Mouse (Mus musculus) liver, embryonic 14.5 days (tissue): ENCODE measurements around the gene Adck1. TPM values are rescaled to one million over a fixed set of nuclear protein-coding genes. Genes with fewer than 3 reads are reported as not detected.
A peak's percentile ranks its signal among the peaks of the same experiment; 100 is the strongest.
"Not testable (repeated sequence)": the region's sequence is repeated elsewhere in the genome, so short reads cannot be mapped to it uniquely, and the experiment has no call there.

ENCODE experiments used
- ATAC-seq: fragments of 200-750 bp; cut with Nextera tagmentation; 2 replicates; pipeline ENCODE4 v1.8.0; 2017; ENCODE audit warnings: moderate number of reproducible peaks, mild to moderate bottlenecking, moderate library complexity; ENCODE audit not compliant: insufficient read depth
- DNase-seq, 3 experiments: peaks; one replicate each; pipeline ENCODE4 v3.0.0-alpha.2; 2012 to 2013; ENCODE audit warnings: low read depth in 3 of 3, low spot score in 3 of 3
- H3K27ac ChIP-seq: fragments of 300-500 bp; sonication (generic); 2 replicates; pipeline ENCODE4 v1.5.1; 2014; ENCODE audit warnings: moderate library complexity, mild to moderate bottlenecking, control low read depth, inconsistent platforms
- H3K27me3 ChIP-seq: fragments of 300-500 bp; sonication (generic); 2 replicates; pipeline ENCODE4 v1.6.1; 2014; ENCODE audit warnings: mild to moderate bottlenecking, low read length, moderate library complexity; ENCODE audit not compliant: control insufficient read depth, insufficient read depth
- H3K36me3 ChIP-seq: fragments of 300-500 bp; sonication (generic); replicated peaks from 2 replicates; pipeline ENCODE4 v1.6.1; 2014; ENCODE audit warnings: low read depth; ENCODE audit not compliant: control insufficient read depth, insufficient read depth
- H3K4me1 ChIP-seq, 2 experiments: fragments of 200-500 bp in 1 of 2; fragments of 300-500 bp in 1 of 2; sonication (generic) in 1 of 2; replicated peaks; 2 replicates each; pipeline ENCODE4 v1.6.1; 2012 to 2014; ENCODE audit warnings: antibody characterized with exemption in 1 of 2, inconsistent platforms in 1 of 2, low read length in 1 of 2; ENCODE audit not compliant: control insufficient read depth in 2 of 2, insufficient read depth in 2 of 2
- H3K4me2 ChIP-seq: fragments of 300-500 bp; sonication (generic); 2 replicates; pipeline ENCODE4 v1.6.1; 2014; ENCODE audit warnings: low read depth, mild to moderate bottlenecking, control low read depth, moderate library complexity
- H3K4me3 ChIP-seq, 2 experiments: fragments of 200-500 bp in 1 of 2; fragments of 300-500 bp in 1 of 2; sonication (generic) in 1 of 2; 2 replicates each; pipeline ENCODE4 v1.5.1; 2012 to 2014; ENCODE audit warnings: low read depth in 2 of 2, low read length in 2 of 2, mild to moderate bottlenecking in 2 of 2, control low read depth in 1 of 2, inconsistent platforms in 1 of 2, moderate library complexity in 1 of 2; ENCODE audit not compliant: insufficient read depth in 1 of 2
- H3K9ac ChIP-seq: fragments of 300-500 bp; sonication (generic); replicated peaks from 2 replicates; pipeline ENCODE4 v1.6.1; 2014; ENCODE audit warnings: mild to moderate bottlenecking, control low read depth, moderate library complexity
- H3K9me3 ChIP-seq: fragments of 300-500 bp; sonication (generic); 2 replicates; pipeline ENCODE4 v1.6.1; 2016; ENCODE audit warnings: low read length, mixed read lengths; ENCODE audit not compliant: control insufficient read depth
- CTCF ChIP-seq: IDR thresholded peaks from 2 replicates; pipeline ENCODE4 v1.5.1; 2016; ENCODE audit warnings: antibody characterized with exemption, low read depth, control low read depth
- EP300 ChIP-seq: IDR thresholded peaks from 2 replicates; pipeline ENCODE4 v1.6.1; 2016; ENCODE audit warnings: antibody characterized with exemption, low read depth
- WGBS: fragments of 180-500 bp; shearing (Covaris S2); extraction: QIAGEN DNeasy Blood & Tissue Kit; methylation state at CpG from one replicate; pipeline ENCODE4 v1.1.7; 2014; ENCODE audit not compliant: insufficient replicate concordance; 5-methylcytosine and 5-hydroxymethylcytosine counted together
- polyA plus RNA-seq, 2 experiments: library from polyadenylated mRNA; depleted of rRNA in 1 of 2; stranded (reverse) in 1 of 2; unstranded in 1 of 2; fragments of >200 nt; fragmentation: Nextera tagmentation in 1 of 2; extraction: Ambion mirVana in 1 of 2; gene quantifications; 2 replicates each; pipeline versions ENCODE4 v1.2.1 to v1.2.3; 2012 to 2014

Adck1 gene
- polyA plus RNA-seq (2012; rRNA removed) (6.5 and 6.6 TPM in 2 replicates), polyA plus RNA-seq (2014; fragmentation: Nextera tagmentation; extraction: Ambion mirVana) (5.8 and 7.0 TPM in 2 replicates)

DNA sequence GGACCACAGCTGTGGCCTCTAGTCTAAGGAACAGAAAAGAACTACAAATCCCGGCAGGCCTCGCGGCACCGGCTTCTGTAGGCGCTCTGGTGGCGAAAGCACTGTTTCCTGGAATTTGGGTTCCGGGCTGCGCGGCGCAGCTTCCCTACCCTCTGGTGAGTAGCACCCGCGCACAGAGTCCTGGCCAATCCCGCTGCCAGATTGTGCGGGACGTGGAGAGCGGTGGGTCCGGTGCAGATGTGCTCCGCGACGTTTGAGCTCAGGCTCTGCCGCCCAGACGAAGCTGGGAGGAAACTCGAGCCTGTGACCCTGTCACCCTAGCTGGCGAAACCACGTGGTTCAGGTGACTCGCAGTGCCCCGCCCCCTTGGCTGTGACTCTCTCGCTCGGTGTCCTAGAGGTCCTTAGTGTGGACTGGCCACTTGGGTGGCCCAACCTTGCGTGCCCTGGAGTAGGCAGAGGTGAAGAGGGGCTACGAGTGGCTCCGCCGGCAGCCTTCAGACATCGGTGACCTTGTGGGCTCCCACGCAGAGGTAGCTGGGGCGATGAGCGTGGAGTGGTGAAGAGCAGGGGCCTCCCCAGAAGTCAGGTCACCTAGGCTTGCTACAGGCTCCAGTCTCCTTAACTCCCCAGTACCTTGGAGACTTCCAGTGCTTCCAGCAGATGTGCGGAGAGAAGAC is at the start of gene Adck1:
Gene Adck1 (plus strand): TSS at position 114 of the 679 bp plus-strand sequence.
- Histone ChIP-seq H3K4me1 (no peaks in the 10 kb centered on the region), H3K27ac (no peak within 1 kb of the TSS), H3K4me3 (peak within 1 kb of the TSS; percentile 62 to 74), H3K9ac (peak within 1 kb of the TSS; percentile 53), H3K4me2 (peak within 1 kb of the TSS; percentile 66), H3K9me3 (no peaks in the 10 kb centered on the region), H3K27me3 (no peaks in the 10 kb centered on the region), H3K36me3 (no peaks in the 10 kb centered on the region)
- DNase-seq (peak; percentile 58 to 65 (median 59)), ATAC-seq (peak; percentile 96)
- WGBS: under 1% methylated on average over 38 of the region's 38 CpGs
- no peak for TF ChIP-seq EP300
- no peak for TF ChIP-seq CTCF

DNA sequence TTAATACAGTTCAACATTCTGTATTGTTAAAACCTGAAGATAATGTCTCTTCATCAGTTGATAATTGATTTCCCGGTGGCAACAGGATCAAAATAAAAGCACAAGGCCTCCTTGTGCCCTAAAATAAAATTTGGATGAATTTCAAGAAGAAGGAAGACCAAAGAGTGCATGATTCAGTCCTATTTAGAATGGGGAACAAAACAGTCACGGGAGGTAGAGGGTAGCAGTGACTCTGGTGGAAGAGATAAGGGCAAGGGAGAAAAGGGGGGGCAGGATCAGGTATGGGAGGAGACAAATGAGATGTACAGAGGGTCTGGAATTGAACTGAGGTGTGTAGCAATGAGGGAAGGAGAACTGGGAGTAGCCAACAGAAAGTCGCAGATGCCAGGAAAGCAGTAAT is 45.8 kb upstream of the Adck1 start:
- TF ChIP-seq EP300: no peak
- TF ChIP-seq CTCF: no peak
- H3K27ac ChIP-seq: no peak overlapping the region
- H3K9me3 ChIP-seq: no peaks in the 10 kb centered on the region
- no peak overlapping the region for H3K9ac ChIP-seq
- no peak overlapping the region for H3K4me3 ChIP-seq
- H3K4me1 ChIP-seq: no peaks in the 10 kb centered on the region
- DNase-seq (no peak), ATAC-seq (no peak)
- no peak overlapping the region for H3K4me2 ChIP-seq
- 49% methylated on average over 3 of the region's 3 CpGs for WGBS
- no peaks in the 10 kb centered on the region for H3K36me3 ChIP-seq
- no peaks in the 10 kb centered on the region for H3K27me3 ChIP-seq

DNA sequence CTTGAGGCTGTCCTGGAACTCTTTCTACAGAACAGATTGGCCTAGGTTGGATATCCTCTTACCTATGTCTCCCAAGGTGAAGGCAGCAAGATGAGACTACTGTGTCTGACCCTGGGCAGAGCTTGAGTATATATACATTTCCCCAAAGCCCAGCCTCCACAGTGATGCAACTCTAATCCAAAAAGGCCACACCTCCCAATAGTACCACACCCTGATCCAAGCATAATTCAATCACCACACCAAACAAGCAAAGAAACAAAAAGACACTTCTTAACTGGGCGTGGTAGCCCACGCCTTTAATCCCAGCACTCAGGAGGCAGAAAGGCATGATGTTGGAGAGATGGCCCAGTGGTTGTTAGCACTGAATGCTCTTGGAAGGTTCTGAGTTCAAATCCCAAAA is 36.4 kb upstream of the Adck1 start, which contains the start of gene Gm5039:
Gene Gm5039 (minus strand): TSS at position 101 of the 400 bp plus-strand sequence.
- not testable (repeated sequence) for H3K4me3 ChIP-seq, H3K27ac ChIP-seq, H3K27me3 ChIP-seq, H3K4me2 ChIP-seq, DNase-seq, H3K36me3 ChIP-seq, H3K9ac ChIP-seq, ATAC-seq, H3K4me1 ChIP-seq, H3K9me3 ChIP-seq
- 49% methylated on average over 2 of the region's 2 CpGs for WGBS

DNA sequence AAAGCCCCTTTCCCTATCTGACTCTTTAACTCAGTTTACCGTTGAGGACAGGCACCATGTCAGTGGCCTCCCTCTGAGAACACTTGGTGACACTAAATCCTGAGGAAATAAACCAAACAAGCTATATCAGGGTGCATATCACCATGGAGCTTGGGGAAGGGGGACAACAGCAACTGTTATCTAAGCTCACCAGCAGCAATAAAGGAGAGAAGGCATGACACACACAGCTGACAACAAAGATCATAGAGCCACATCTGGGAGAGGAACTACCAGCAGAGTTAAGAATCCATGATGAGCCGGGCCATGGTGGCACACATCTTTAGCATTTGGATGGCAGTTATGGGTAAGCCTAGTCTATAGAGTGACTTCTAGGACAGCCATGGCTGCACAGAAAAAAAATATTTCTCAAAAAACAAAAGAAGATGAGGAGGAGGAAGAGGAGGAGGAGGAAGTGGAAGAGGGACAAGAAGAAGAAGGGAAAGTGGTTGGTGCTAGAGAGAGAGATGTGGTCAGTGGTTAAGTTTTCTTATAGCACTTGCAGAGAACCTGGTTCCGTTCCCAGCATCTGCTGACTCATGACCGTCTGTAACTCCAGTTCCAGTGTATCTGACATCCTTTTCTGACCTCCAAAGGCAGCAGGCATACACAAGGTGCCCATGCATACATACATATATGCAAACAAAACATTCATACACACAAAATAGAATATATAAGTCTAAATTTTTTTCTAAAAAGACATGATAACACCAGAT is 23.5 kb upstream of the Adck1 start:
- H3K27me3 ChIP-seq, H3K9me3 ChIP-seq, H3K4me1 ChIP-seq, H3K36me3 ChIP-seq, H3K4me2 ChIP-seq, DNase-seq, H3K27ac ChIP-seq, H3K9ac ChIP-seq, H3K4me3 ChIP-seq: not testable (repeated sequence)
- WGBS: 26% methylated on average over 4 of the region's 4 CpGs
- peak; percentile 77 for ATAC-seq

DNA sequence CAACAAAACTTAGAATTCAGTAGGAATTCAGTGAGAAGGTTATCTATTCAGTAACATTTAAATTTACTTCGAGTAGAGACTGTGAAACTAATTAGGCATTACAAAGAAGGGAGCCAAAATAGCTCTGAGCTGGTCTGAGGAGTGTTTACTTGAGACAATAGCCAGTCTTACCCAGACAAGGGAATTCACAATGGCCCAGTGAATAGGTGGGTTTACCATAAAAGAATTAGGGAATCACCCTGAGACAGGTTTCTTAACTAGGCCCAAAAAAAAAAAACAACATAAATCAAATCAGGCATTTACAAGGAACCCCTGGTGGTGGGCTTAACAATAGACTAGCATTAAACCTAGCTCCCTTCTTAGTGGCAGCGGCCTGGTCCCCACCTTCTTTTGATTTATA is 19.1 kb upstream of the Adck1 start:
- ATAC-seq, H3K9me3 ChIP-seq, H3K36me3 ChIP-seq, H3K4me1 ChIP-seq, H3K27ac ChIP-seq, H3K4me2 ChIP-seq, DNase-seq, H3K9ac ChIP-seq, H3K4me3 ChIP-seq, H3K27me3 ChIP-seq: not testable (repeated sequence)
- 40% methylated on average over 2 of the region's 2 CpGs for WGBS
